Mouse (Mus musculus): Measurements from ENCODE around the gene Gm10322. TPM values are rescaled to one million over a fixed set of nuclear protein-coding genes. Genes with fewer than 3 reads are reported as not detected.

Gm10322 gene
- polyA plus RNA-seq, 1 experiment from 2014 or later, result 0.64 TPM

GRCm38 (mm10) chr10:59637596-59638124 is 21.8 kb downstream of the Gm10322 start:
- H3K4me2 ChIP-seq, result no peak overlapping the region
- H3K36me3 ChIP-seq, result no peaks in the 10 kb centered on the region
- 0 out of 2 replicates have a peak, but pooled peaks cover 4% of the 10 kb centered on the region for H3K27me3 ChIP-seq
- H3K27ac ChIP-seq, result no peak overlapping the region
- H3K4me1 ChIP-seq (replicated peaks), result no peaks in the 10 kb centered on the region
- no peak for ATAC-seq (ENCODE audit: low FRiP score)
- no peak overlapping the region for H3K4me3 ChIP-seq
- WGBS, result 90% methylated on average over 7 of the region's 7 CpGs
- H3K9ac ChIP-seq, result no peak overlapping the region
- no peaks in the 10 kb centered on the region for H3K9me3 ChIP-seq

DNA sequence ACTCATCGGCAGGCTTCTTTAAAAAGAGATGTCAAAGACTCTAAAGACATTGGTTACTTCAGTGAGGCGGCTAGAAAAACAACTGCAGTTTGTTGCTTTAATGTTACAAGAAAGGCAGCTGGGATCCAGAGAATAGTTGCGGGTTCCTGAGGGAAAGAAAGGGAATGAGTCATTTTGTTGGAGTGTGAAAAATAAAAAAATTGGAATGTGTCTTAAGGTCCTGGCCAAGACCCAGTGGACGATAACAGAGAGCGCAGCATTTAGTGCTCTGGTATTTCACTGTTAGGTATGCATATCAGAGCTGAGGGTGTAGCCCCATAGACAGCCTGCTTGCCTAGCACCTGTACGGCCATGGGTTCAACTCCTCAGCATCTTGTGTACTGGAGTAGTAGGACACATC is 22.7 kb downstream of the Gm10322 start:
- H3K4me2 ChIP-seq, result no peak overlapping the region
- no peaks in the 10 kb centered on the region for H3K36me3 ChIP-seq
- no peaks in the 10 kb centered on the region for H3K9me3 ChIP-seq
- 0 out of 2 replicates have a peak, but pooled peaks cover 4% of the 10 kb centered on the region for H3K27me3 ChIP-seq
- H3K27ac ChIP-seq, result no peak overlapping the region
- H3K4me3 ChIP-seq, result no peak overlapping the region
- 87% methylated on average over 6 of the region's 6 CpGs for WGBS
- H3K4me1 ChIP-seq (replicated peaks), result no peaks in the 10 kb centered on the region
- ATAC-seq (ENCODE audit: low FRiP score), result no peak
- H3K9ac ChIP-seq, result no peak overlapping the region

- no peaks in the 10 kb centered on the region for H3K4me1 ChIP-seq (replicated peaks)
- no peak overlapping the region for H3K9ac ChIP-seq
- H3K4me2 ChIP-seq, result no peak overlapping the region
- H3K27ac ChIP-seq, result no peak overlapping the region
- H3K27me3 ChIP-seq, result 0 out of 2 replicates have a peak, but pooled peaks cover 4% of the 10 kb centered on the region
- 82% methylated on average over 8 of the region's 8 CpGs for WGBS
- no peaks in the 10 kb centered on the region for H3K9me3 ChIP-seq
- no peaks in the 10 kb centered on the region for H3K36me3 ChIP-seq
- H3K4me3 ChIP-seq, result no peak overlapping the region
- no peak for ATAC-seq (ENCODE audit: low FRiP score)
Measured at GRCm38 (mm10) chr10:59642659-59643377, 27.0 kb downstream of the Gm10322 start.

DNA sequence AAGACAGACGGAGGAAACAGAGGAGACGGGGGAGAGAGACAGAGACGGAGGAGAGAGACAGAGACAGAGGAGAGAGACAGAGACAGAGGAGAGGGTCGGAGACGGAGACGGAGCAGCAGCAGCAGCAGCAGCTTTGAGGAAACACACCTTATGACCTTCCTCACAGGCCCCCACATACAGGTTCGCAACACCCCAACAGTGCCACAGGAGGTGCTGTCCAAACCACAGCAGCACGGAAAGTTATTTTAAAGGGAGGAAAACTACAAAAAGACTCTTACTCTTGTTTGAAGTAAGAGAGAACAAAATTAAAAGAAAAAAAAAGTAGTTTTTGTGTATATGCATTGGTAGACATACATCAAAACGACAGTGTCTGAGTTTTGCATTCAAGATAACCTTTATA is 27.8 kb downstream of the Gm10322 start:
- WGBS, result 80% methylated on average over 9 of the region's 9 CpGs
- no peak for ATAC-seq (ENCODE audit: low FRiP score)

GRCm38 (mm10) chr10:59644710-59645109 is 28.8 kb downstream of the Gm10322 start:
- Histone ChIP-seq H3K27ac (no peak overlapping the region), H3K4me3 (no peak overlapping the region), H3K36me3 (no peaks in the 10 kb centered on the region), H3K9me3 (peaks cover 3% of the 10 kb centered on the region; the same call in 1 of the 2 replicates), H3K4me1 (replicated peaks) (no peaks in the 10 kb centered on the region), H3K4me2 (no peak overlapping the region), H3K9ac (no peak overlapping the region), H3K27me3 (no peaks in the 10 kb centered on the region)
- no peak for ATAC-seq (ENCODE audit: low FRiP score)
- WGBS, result 76% methylated on average over 2 of the region's 2 CpGs

More for the DNA sequence above, 27.8 kb downstream of the Gm10322 start:
- no peak overlapping the region for H3K4me3 ChIP-seq
- no peak overlapping the region for H3K27ac ChIP-seq
- H3K36me3 ChIP-seq, result no peaks in the 10 kb centered on the region
- H3K9ac ChIP-seq, result no peak overlapping the region
- H3K4me2 ChIP-seq, result no peak overlapping the region
- no peaks in the 10 kb centered on the region for H3K4me1 ChIP-seq (replicated peaks)
- no peaks in the 10 kb centered on the region for H3K9me3 ChIP-seq
- 0 out of 2 replicates have a peak, but pooled peaks cover 4% of the 10 kb centered on the region for H3K27me3 ChIP-seq

- ATAC-seq (ENCODE audit: low FRiP score), result no peak
- Histone ChIP-seq H3K4me1 (replicated peaks) (no peaks in the 10 kb centered on the region), H3K9me3 (peaks cover 3% of the 10 kb centered on the region; the same call in 1 of the 2 replicates), H3K36me3 (no peaks in the 10 kb centered on the region), H3K9ac (no peak overlapping the region), H3K4me3 (no peak overlapping the region), H3K4me2 (no peak overlapping the region), H3K27ac (no peak overlapping the region), H3K27me3 (no peaks in the 10 kb centered on the region)
- 88% methylated on average over 4 of the region's 4 CpGs for WGBS
Measured at GRCm38 (mm10) chr10:59645153-59645552, 29.3 kb downstream of the Gm10322 start.

- Histone ChIP-seq H3K4me2 (no peak overlapping the region), H3K4me3 (no peak overlapping the region), H3K9me3 (peaks cover 3% of the 10 kb centered on the region; the same call in 1 of the 2 replicates), H3K36me3 (no peaks in the 10 kb centered on the region), H3K9ac (no peak overlapping the region), H3K4me1 (replicated peaks) (no peaks in the 10 kb centered on the region), H3K27me3 (no peaks in the 10 kb centered on the region), H3K27ac (no peak overlapping the region)
- WGBS, result 86% methylated on average over 5 of the region's 5 CpGs
- ATAC-seq (ENCODE audit: low FRiP score), result no peak
Measured at GRCm38 (mm10) chr10:59646821-59647378, 31.0 kb downstream of the Gm10322 start.

DNA sequence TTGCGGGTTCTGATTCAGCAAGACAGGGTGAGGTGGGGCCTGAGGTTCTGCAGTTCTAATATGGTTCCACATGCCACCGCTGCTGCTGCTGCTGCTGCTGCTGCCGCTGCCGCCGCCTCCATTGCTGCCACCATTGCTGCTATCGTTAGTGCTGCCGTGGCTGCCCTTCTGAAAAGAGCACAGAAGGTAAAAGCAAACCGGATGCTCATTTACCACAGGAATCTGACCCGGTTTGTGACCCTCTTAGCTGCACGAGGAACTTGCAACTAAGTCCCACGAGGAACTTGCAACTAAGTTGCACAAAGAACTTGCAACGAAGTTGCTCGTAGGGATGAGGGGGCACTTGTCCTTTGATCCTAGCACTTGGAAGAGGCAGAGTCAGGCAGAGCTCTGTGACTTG is 40.9 kb downstream of the Gm10322 start:
- 84% methylated on average over 13 of the region's 13 CpGs for WGBS
- Histone ChIP-seq H3K27me3 (no peaks in the 10 kb centered on the region), H3K4me3 (no peak overlapping the region), H3K27ac (no peak overlapping the region), H3K9me3 (no peaks in the 10 kb centered on the region), H3K4me1 (replicated peaks) (no peaks in the 10 kb centered on the region), H3K4me2 (no peak overlapping the region), H3K36me3 (no peaks in the 10 kb centered on the region), H3K9ac (no peak overlapping the region)
- ATAC-seq (ENCODE audit: low FRiP score), result no peak

GRCm38 (mm10) chr10:59664765-59665164 is 48.9 kb downstream of the Gm10322 start:
- Histone ChIP-seq H3K4me3 (no peak overlapping the region), H3K4me2 (no peak overlapping the region), H3K27me3 (no peaks in the 10 kb centered on the region), H3K36me3 (no peaks in the 10 kb centered on the region), H3K9me3 (no peaks in the 10 kb centered on the region), H3K4me1 (replicated peaks) (no peaks in the 10 kb centered on the region), H3K27ac (no peak overlapping the region), H3K9ac (no peak overlapping the region)
- 77% methylated on average over 2 of the region's 2 CpGs for WGBS
- ATAC-seq (ENCODE audit: low FRiP score), result no peak

DNA sequence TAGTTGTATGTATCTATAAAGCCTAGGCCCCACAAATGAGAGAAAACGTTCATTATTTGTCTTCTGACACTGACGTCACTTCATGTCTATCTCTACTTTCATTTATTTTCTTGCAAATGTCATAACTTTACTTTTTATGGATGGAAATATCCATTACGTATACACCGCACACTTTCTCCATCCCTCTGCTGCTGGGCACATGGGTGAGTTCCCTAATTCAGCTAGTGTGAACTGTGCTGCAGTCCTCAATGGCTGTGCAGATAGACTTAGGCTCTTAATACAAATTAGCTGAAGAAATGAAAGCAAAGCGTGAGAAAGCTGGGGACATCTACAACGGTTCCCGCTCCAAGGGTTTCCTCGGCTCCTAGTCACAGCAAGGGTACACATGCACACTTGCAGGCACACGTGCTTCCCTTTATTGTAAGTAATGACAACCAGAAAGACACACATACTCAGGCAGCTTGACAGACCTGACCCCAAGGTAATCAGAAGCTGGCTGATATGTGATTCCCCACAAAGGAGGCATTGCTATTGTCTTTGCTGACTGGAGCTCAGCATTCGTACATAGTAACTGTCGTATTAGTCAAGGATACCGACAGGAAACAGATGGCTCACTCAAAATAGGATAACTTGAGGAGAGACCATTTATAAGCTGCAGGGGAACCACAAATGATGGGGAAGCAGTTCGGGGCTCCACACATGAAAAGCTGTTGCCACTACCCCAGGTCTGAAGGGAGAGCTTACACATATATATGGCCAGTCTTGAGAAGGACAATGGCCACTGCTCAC is 49.8 kb downstream of the Gm10322 start:
- Histone ChIP-seq H3K4me3 (no peak overlapping the region), H3K9ac (no peak overlapping the region), H3K27ac (no peak overlapping the region), H3K27me3 (no peaks in the 10 kb centered on the region), H3K9me3 (no peaks in the 10 kb centered on the region), H3K4me2 (no peak overlapping the region), H3K36me3 (no peaks in the 10 kb centered on the region), H3K4me1 (replicated peaks) (no peaks in the 10 kb centered on the region)
- WGBS, result 80% methylated on average over 13 of the region's 13 CpGs
- ATAC-seq (ENCODE audit: low FRiP score), result no peak

Data from hindbrain, embryonic 13.5 days (tissue).